Mouse (Mus musculus) spleen, adult 12 weeks (tissue): ENCODE data around the gene Nedd4.
"Not testable (repeated sequence)": the region's sequence is repeated elsewhere in the genome, so short reads cannot be mapped to it uniquely, and the experiment has no call there.

Experiments
- DNase-seq: peaks from one replicate; pipeline ENCODE4 v3.0.0; 2022; ENCODE audit warnings: low spot score

Gene Nedd4

DNA sequence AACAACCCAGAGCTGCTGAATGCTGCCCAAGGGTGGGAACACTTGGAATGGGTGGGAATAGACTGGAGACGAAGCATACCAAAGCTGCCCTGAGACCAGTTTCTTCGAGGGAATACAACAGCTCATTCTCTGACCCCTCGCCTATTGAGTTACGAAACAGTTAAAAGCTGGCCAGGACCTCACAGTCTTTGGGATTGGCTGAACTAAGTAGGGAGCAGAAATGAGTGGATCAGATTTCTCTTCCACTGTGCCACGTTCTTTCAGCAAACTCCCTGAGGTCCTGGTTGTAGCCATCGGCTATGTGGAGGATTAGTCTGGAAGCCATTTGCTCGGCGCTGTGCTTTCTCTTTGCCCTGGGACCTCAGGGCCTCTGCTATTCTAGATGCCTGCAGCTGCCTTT, 9.2 kb upstream of the Nedd4 start:
- DNase-seq = no peak

- no peak for DNase-seq
Observed at GRCm38 (mm10) chr9:72653533-72653932, 8.6 kb upstream of the Nedd4 start.

DNA sequence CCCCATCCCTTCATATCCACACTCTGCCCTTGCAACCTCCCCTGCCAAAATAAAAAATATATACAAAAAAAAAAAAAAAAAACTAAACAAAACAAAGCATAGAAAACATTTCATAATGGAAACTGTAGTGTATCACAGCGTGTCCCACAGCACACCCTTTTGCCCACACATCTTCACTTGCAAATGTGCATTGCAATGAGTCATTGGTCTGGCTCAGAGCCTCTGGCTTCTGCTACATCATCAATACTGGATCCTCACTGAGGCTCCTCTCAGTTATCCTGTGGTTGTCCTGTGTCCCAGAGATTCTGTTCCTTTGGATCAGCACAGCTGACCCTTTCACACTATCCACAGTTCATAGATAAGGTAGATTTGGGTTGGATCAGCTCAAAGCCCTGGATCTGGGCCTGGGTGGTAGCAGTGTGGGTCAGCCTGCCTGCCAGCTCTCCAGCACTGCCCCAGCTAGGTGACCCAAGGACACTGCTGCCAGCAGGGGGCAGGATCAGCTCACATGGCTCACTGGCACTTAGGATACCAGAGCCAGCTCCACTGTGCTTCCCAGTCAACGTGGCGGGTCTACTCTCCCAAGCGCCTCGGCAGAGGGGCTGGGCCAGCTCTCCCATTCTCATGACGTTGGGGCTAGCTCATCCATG, 7.4 kb upstream of the Nedd4 start:
- DNase-seq = peak; percentile 27

- no peak for DNase-seq
Observed at GRCm38 (mm10) chr9:72655602-72656001, 6.5 kb upstream of the Nedd4 start.

GRCm38 (mm10) chr9:72656491-72656890, 5.7 kb upstream of the Nedd4 start:
- no peak for DNase-seq

GRCm38 (mm10) chr9:72656940-72657339, 5.2 kb upstream of the Nedd4 start:
- DNase-seq = no peak

GRCm38 (mm10) chr9:72657694-72658093, 4.5 kb upstream of the Nedd4 start:
- DNase-seq = no peak

GRCm38 (mm10) chr9:72660139-72660538, 2.0 kb upstream of the Nedd4 start:
- peak; percentile 8 for DNase-seq

GRCm38 (mm10) chr9:72660911-72661310, 1.2 kb upstream of the Nedd4 start:
- no peak for DNase-seq

DNA sequence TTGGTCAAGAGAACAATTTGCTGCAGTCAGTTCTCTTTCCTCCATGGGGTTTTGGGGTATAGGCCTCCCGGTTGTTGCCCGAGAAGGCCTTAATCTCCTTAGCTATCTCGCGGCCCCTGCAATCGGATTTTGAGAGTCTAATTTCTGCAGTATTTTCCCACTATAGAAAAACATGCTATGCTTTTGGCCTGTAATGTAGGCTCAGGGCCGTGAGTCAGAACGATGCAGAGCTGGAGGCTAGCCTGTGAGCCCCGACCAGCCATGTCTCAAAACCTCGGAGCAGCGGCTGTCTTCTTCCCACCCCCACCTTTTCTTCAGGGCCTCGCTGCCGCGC, 618 bp upstream of the Nedd4 start:
- no peak for DNase-seq

GRCm38 (mm10) chr9:72662691-72663533, 766 bp downstream of the Nedd4 start:
- peak; percentile 14 for DNase-seq

DNA sequence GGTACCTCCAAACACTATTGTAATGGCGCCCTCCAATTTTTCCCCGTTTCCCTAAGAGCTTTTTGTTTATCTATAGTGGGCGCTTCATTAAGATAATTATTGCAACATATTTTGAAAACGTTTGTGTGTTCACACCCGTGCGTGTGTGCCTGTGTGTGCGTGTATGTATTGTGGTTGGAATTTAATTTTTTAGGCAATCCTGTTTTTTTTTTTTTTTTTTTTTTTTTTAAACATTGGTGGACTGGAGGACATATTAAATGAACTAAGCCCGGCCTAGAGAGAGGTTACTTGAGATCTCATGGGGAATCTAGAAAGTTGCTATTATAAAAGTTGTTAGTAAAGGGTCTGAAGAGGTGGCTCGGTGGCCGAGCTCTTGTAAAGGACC, 1.4 kb downstream of the Nedd4 start:
- DNase-seq = no peak

DNA sequence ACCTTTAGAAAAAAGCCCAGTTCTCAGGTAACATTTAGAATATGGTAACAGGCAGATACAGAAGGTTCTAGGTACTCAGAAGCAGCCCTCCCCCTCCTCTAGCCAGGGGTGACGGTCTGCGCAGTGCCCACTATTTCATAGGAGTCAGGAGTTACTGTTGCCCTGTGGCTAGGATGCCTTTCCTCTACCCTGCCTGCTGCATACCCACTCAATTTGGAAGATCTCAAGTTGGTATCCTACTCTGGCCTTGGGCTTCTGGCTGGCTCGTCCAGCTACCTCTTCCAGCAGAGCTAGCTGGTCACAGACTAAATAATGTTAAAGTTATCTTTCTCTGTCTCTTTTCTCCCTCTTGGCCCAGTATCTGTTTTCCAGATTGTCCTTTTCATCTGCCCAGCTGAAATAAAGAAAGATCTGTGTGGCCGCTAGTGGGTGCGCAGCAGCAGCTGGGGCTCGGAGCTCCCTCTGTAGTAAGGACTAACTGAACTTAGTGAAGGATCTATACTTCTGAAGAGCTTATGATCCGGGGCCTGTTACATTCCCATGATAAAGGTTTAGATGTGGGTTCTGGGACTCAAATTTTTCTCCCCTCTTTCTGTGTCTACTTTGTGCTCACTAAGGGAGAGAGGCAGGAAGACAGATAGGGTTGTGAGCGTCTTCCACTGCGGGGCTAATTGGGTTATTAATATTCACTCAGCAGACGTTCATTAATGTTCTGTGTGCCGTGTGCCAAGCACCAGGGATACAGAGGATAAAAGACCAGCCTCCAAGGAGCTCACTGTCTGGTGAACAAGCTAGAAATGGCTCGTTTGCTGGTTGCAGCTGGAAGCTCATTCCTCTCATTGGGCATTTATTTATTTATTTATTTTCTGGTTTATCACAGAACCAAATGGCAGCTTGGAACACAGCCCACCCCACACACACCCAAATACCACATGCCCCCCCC, 2.5 kb downstream of the Nedd4 start:
- DNase-seq = no peak

- no peak for DNase-seq
Observed at GRCm38 (mm10) chr9:72665517-72665916, 3.4 kb downstream of the Nedd4 start.

- DNase-seq = not testable (repeated sequence)
Observed at GRCm38 (mm10) chr9:72666352-72667021, 4.3 kb downstream of the Nedd4 start.

DNA sequence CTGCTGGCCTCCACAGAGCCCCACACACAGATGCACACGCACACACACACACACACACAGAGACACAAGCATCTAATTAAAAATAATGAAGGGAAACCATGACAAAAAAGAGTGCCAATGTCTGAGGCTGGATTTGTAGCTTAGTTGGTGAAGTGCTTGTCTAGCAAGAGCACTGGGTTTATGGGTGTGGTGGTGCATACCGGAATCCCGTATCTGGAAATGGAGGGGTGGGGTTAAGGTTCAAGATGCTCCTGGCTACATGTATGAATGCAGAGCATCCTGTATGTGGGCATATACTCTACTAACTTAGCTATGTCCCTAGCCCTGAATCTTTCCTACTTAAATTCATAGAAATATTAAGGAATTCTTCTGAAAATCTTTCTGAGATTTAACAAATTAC, 5.0 kb downstream of the Nedd4 start:
- DNase-seq = no peak

DNA sequence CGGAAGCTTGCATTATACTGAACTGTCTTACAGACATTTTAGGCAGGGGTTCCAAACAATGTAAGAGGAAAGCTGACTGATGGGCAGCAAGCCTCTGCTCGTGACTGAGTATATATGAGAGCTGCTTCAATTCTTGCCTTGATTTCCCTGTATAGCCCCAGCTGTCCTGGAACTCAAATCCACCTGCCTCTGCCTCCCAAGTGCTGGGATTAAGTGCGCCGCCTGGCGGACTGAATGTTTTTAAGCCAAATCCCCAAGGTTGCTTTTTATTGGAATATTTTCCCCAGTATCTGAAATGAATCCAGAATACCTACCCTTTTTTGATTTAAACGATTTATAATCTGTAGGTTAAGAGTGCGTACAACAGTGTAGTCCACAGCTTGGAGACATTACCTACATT, 7.2 kb downstream of the Nedd4 start:
- no peak for DNase-seq

- peak; percentile 61 for DNase-seq
Observed at GRCm38 (mm10) chr9:72672361-72672760, 10.2 kb downstream of the Nedd4 start.

DNA sequence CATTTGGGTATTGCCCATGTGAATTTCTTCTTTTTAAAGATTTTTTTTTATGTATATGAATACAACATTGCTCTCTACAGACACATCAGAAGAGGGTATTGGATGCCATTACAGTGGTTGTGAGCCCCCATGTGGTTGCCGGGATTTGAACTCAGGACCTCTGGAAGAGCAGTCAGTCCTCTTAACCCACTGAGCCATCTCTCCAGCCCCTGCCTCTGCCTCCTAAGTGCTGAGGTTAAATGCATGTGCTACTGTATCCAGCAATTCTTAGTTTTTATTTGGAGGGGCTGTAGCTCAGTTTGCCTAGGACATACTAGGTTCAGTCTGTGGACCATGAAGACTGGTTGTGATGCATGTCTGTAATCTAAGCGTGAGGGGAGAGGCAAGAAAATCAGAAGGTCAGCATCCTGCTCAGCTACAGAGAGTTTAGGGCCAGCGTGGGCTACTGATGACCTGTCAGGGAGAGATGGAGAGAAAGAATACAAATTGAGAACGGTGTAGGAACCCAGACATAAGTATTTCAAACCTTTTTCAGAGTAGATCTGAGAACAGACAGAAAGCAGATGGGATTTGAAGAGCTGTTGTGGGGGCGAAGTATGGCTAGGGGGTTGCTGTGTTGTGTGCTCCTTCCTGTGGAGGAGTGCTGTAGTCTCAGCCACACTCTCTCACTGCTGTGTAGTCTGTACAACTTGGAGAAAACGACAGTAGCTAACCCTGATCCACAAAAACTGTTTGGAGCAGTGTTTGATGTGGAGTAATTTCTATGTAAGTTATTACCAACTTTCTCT, 13.0 kb downstream of the Nedd4 start:
- no peak for DNase-seq

- no peak for DNase-seq
Observed at GRCm38 (mm10) chr9:72675745-72676200, 13.6 kb downstream of the Nedd4 start.

GRCm38 (mm10) chr9:72677659-72678058, 15.5 kb downstream of the Nedd4 start:
- DNase-seq = no peak
